Mouse (Mus musculus): ENCODE measurements at regions not wholly inside any gene's neighbourhood (a gene's known extent, or its start where the extent isn't known, plus 50 kb on each side); places are given as distances from the start of the nearest gene placed in this dataset.
A peak's percentile ranks its signal among the peaks of the same experiment; 100 is the strongest.
"Not testable (repeated sequence)": the region's sequence is repeated elsewhere in the genome, so short reads cannot be mapped to it uniquely, and the experiment has no call there.

DNA sequence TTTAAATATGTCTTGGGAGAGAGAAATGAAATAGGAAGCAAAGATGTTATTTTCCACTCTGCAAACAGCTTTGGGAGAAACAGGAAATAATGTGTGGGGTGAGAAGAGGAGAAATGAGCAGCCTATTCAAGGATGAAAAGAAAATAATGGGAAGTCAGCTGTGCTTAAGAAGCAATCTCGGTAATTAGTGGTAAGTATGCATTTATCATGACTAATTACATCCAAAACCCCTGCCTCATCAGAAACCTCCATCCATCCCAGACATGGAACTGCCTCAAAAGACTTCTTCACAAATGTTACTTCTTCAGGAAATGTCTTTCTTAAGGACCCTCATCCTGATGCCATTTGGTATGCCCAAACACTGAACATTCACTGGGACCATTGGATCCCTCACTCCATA, 699.7 kb downstream of the Rapgef2 start:
- H3K27ac ChIP-seq (replicated peaks in 1 of 2; ENCODE audit: control insufficient read depth in 1 of 2, insufficient read depth in 1 of 2, low read depth in 2 of 2, low read length in 2 of 2) = no peak overlapping the region
- ATAC-seq (ENCODE audit: insufficient number of reproducible peaks, insufficient read depth, low FRiP score, low read depth) = no peak
- WGBS = 88% methylated on average over 1 of the region's 1 CpGs
- peaks cover 0 to 5% of the 10 kb centered on the region in 2 experiments; a peak in 1 of 4 replicates for H3K4me1 ChIP-seq (ENCODE audit: control insufficient read depth in 2 of 2, insufficient read depth in 2 of 2, low read length in 2 of 2)
- H3K36me3 ChIP-seq (ENCODE audit: control insufficient read depth, insufficient read depth, low read length) = no peaks in the 10 kb centered on the region
- H3K9ac ChIP-seq (ENCODE audit: low read length) = no peak overlapping the region
- no peaks in the 10 kb centered on the region for H3K9me3 ChIP-seq (ENCODE audit: control insufficient read depth, low read length)
- H3K4me3 ChIP-seq (ENCODE audit: control insufficient read depth in 1 of 2, insufficient read depth in 1 of 2, low read depth in 1 of 2, low read length in 2 of 2) = no peak overlapping the region
- H3K4me2 ChIP-seq (ENCODE audit: low read length) = no peak overlapping the region
- H3K27me3 ChIP-seq (ENCODE audit: control insufficient read depth, insufficient read depth, low read length) = no peaks in the 10 kb centered on the region

DNA sequence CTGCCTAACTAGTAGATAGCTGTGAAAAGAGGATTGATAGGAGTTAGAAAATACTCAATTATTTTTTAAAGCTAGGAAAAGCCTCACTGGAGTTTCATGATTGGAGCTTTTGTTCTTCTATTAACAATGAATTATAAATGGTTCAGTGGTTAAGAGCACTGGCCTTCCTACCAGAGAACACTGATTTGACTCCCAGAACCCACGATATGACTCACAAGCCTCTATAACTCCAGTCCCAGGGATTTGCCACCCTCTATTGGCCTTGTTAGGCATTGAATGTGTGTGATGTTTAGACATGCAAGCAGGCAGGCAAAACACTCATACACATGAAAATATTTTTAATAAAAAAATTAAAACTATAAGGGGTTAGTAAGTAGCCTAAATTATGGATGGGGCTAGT, 704.4 kb downstream of the Rapgef2 start:
- no peaks in the 10 kb centered on the region for H3K27me3 ChIP-seq (ENCODE audit: control insufficient read depth, insufficient read depth, low read length)
- no peak overlapping the region for H3K4me2 ChIP-seq (ENCODE audit: low read length)
- H3K4me3 ChIP-seq (ENCODE audit: control insufficient read depth in 1 of 2, insufficient read depth in 1 of 2, low read depth in 1 of 2, low read length in 2 of 2) = no peak overlapping the region
- no peak overlapping the region for H3K9ac ChIP-seq (ENCODE audit: low read length)
- ATAC-seq (ENCODE audit: insufficient number of reproducible peaks, insufficient read depth, low FRiP score, low read depth) = no peak
- H3K36me3 ChIP-seq (ENCODE audit: control insufficient read depth, insufficient read depth, low read length) = no peaks in the 10 kb centered on the region
- no peak overlapping the region for H3K27ac ChIP-seq (replicated peaks in 1 of 2; ENCODE audit: control insufficient read depth in 1 of 2, insufficient read depth in 1 of 2, low read depth in 2 of 2, low read length in 2 of 2)
- 13% methylated on average over 1 of the region's 1 CpGs for WGBS
- peaks cover 0 to 9% of the 10 kb centered on the region in 2 experiments; a peak in 1 of 4 replicates for H3K4me1 ChIP-seq (ENCODE audit: control insufficient read depth in 2 of 2, insufficient read depth in 2 of 2, low read length in 2 of 2)
- no peaks in the 10 kb centered on the region for H3K9me3 ChIP-seq (ENCODE audit: control insufficient read depth, low read length)

DNA sequence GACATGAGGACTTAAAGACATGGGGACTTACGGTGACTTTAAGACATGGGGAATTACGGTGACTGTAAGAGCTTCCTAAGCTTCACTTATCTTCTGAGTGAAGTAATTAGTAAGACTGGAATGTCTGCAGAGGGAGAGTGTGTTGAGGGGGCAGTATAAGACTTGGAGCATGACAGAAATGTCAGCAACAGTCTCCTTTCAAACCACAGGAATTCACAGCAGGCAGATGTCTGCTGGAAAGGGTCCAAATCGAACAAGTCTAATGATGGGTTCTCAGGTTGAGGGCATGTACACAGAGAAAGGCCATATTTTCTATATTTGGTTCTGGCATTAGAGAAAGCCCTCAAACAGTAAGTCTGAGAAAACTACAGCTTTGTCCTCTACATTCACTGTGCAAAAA, 705.2 kb downstream of the Rapgef2 start:
- Histone ChIP-seq H3K27ac (replicated peaks in 1 of 2; ENCODE audit: control insufficient read depth in 1 of 2, insufficient read depth in 1 of 2, low read depth in 2 of 2, low read length in 2 of 2) (no peak overlapping the region), H3K4me2 (ENCODE audit: low read length) (no peak overlapping the region), H3K27me3 (ENCODE audit: control insufficient read depth, insufficient read depth, low read length) (no peaks in the 10 kb centered on the region), H3K36me3 (ENCODE audit: control insufficient read depth, insufficient read depth, low read length) (no peaks in the 10 kb centered on the region), H3K4me1 (ENCODE audit: control insufficient read depth in 2 of 2, insufficient read depth in 2 of 2, low read length in 2 of 2) (peaks cover 0 to 9% of the 10 kb centered on the region in 2 experiments; a peak in 1 of 4 replicates), H3K4me3 (ENCODE audit: control insufficient read depth in 1 of 2, insufficient read depth in 1 of 2, low read depth in 1 of 2, low read length in 2 of 2) (no peak overlapping the region), H3K9ac (ENCODE audit: low read length) (no peak overlapping the region), H3K9me3 (ENCODE audit: control insufficient read depth, low read length) (no peaks in the 10 kb centered on the region)
- 29% methylated on average over 3 of the region's 3 CpGs for WGBS
- peak; percentile 17; the same call in 1 of the 2 replicates for ATAC-seq (ENCODE audit: insufficient number of reproducible peaks, insufficient read depth, low FRiP score, low read depth)

DNA sequence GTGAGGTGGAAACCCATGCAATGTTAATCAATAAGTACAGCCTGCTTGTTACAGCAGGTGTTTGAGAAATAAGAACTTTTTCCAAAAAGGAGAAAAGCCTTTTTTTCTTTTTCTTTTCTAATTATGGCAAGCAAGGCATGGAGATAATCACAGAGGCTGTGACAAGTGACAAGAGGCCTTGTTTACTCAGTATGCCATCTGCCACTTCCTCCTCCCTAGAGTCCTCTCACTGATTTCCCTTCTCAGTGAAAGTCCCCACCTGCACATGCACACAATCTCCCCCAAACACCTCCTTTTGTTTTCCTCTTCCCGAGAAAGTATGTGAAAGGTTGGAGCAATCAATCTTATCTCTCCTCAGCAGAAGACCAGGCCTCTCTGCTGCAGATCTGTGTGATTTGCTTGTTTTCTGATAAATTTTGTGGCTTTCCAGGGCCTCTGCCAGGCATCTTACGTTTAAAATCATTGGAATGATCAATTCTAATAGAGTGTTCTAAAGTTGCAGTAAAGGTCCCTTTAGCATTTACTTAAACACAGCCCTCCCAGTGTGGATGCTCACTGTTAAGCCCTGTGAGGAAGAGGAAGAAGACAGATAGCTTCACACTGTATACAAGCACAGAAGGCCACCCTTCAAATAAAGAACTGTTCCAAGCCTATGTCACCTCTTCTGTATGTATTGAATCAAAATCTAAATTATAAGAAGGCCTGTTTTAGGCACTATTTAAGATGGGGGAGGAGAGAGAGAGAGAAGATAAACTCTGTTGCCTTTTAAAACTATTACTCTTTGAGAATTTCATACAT, 710.5 kb downstream of the Rapgef2 start:
- Histone ChIP-seq H3K9ac (ENCODE audit: low read length) (no peak overlapping the region), H3K27me3 (ENCODE audit: control insufficient read depth, insufficient read depth, low read length) (no peaks in the 10 kb centered on the region), H3K9me3 (ENCODE audit: control insufficient read depth, low read length) (no peaks in the 10 kb centered on the region), H3K4me3 (ENCODE audit: control insufficient read depth in 1 of 2, insufficient read depth in 1 of 2, low read depth in 1 of 2, low read length in 2 of 2) (no peak overlapping the region), H3K4me1 (ENCODE audit: control insufficient read depth in 2 of 2, insufficient read depth in 2 of 2, low read length in 2 of 2) (no peaks in the 10 kb centered on the region), H3K4me2 (ENCODE audit: low read length) (no peak overlapping the region), H3K27ac (replicated peaks in 1 of 2; ENCODE audit: control insufficient read depth in 1 of 2, insufficient read depth in 1 of 2, low read depth in 2 of 2, low read length in 2 of 2) (no peak overlapping the region), H3K36me3 (ENCODE audit: control insufficient read depth, insufficient read depth, low read length) (no peaks in the 10 kb centered on the region)
- WGBS = 15% methylated on average over 2 of the region's 2 CpGs
- ATAC-seq (ENCODE audit: insufficient number of reproducible peaks, insufficient read depth, low FRiP score, low read depth) = no peak

DNA sequence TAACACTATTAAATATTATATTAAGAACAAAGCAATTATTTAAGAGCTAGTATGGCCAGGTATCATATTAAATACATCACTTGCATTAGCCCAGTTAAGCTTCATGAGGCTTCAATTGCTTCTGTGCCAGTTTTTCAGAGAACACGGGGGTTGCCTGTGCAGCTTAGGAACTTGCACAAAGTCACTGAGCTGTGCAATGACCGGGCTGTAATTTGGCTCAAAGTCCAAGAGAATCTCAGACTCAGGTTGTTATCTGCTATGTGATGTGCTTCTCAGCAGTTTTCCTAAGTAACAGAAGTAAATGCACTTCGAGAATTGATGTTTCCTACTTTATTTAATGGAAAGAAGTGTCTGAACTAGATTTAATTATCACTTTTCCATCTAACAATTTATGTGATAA, 711.5 kb downstream of the Rapgef2 start:
- no peak for ATAC-seq (ENCODE audit: insufficient number of reproducible peaks, insufficient read depth, low FRiP score, low read depth)
- Histone ChIP-seq H3K9ac (ENCODE audit: low read length) (no peak overlapping the region), H3K27me3 (ENCODE audit: control insufficient read depth, insufficient read depth, low read length) (no peaks in the 10 kb centered on the region), H3K27ac (replicated peaks in 1 of 2; ENCODE audit: control insufficient read depth in 1 of 2, insufficient read depth in 1 of 2, low read depth in 2 of 2, low read length in 2 of 2) (no peak overlapping the region), H3K36me3 (ENCODE audit: control insufficient read depth, insufficient read depth, low read length) (no peaks in the 10 kb centered on the region), H3K4me2 (ENCODE audit: low read length) (no peak overlapping the region), H3K4me3 (ENCODE audit: control insufficient read depth in 1 of 2, insufficient read depth in 1 of 2, low read depth in 1 of 2, low read length in 2 of 2) (no peak overlapping the region), H3K9me3 (ENCODE audit: control insufficient read depth, low read length) (no peaks in the 10 kb centered on the region), H3K4me1 (ENCODE audit: control insufficient read depth in 2 of 2, insufficient read depth in 2 of 2, low read length in 2 of 2) (no peaks in the 10 kb centered on the region)
- WGBS = 54% methylated on average over 3 of the region's 3 CpGs

DNA sequence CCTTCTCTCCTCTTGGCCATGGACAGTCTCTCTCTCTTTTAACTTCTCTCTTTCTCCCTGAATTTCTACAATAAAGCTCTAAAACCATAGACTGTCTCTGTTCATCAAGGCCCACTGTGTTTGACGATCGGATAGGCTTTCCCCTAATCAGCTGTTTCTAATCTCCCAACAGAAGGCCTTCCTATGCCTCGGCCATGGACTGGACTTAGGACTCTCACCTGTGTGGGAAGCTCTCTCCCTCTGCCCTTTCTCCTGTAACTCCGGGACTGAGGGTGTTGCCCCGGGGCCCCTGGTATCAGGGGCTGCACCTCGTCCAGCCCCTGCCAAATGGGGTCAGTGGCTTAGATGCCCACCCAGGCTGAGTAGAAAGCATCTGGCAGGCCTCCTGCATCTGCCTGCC, 713.0 kb downstream of the Rapgef2 start:
- H3K27me3 ChIP-seq (ENCODE audit: control insufficient read depth, insufficient read depth, low read length) = no peaks in the 10 kb centered on the region
- H3K36me3 ChIP-seq (ENCODE audit: control insufficient read depth, insufficient read depth, low read length) = no peaks in the 10 kb centered on the region
- no peak overlapping the region for H3K4me3 ChIP-seq (ENCODE audit: control insufficient read depth in 1 of 2, insufficient read depth in 1 of 2, low read depth in 1 of 2, low read length in 2 of 2)
- H3K4me1 ChIP-seq (ENCODE audit: control insufficient read depth in 2 of 2, insufficient read depth in 2 of 2, low read length in 2 of 2) = no peaks in the 10 kb centered on the region
- H3K27ac ChIP-seq (replicated peaks in 1 of 2; ENCODE audit: control insufficient read depth in 1 of 2, insufficient read depth in 1 of 2, low read depth in 2 of 2, low read length in 2 of 2) = no peak overlapping the region
- H3K4me2 ChIP-seq (ENCODE audit: low read length) = no peak overlapping the region
- 76% methylated on average over 6 of the region's 6 CpGs for WGBS
- no peak for ATAC-seq (ENCODE audit: insufficient number of reproducible peaks, insufficient read depth, low FRiP score, low read depth)
- no peak overlapping the region for H3K9ac ChIP-seq (ENCODE audit: low read length)
- H3K9me3 ChIP-seq (ENCODE audit: control insufficient read depth, low read length) = no peaks in the 10 kb centered on the region

DNA sequence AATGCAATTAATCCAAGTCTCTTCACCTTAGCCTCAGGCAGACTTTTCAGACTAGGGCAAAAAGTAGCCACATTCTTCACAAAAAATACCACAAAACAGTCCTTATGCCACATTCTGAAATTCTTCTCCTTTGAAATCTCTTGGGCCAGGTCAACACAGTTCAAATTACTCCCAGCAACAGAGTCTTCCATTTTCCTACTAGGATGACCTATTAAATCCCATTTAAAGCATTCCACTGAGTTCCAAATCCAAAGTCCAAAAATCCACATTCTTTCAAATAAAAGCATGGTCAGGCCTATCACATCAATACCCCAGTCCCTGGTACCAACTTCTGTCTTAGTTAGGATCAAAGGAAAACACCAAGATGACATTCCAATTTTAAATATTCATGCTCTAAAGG, 721.4 kb downstream of the Rapgef2 start:
- H3K9me3 ChIP-seq (ENCODE audit: control insufficient read depth, low read length); H3K27me3 ChIP-seq (ENCODE audit: control insufficient read depth, insufficient read depth, low read length); H3K36me3 ChIP-seq (ENCODE audit: control insufficient read depth, insufficient read depth, low read length); ATAC-seq (ENCODE audit: insufficient number of reproducible peaks, insufficient read depth, low FRiP score, low read depth); H3K9ac ChIP-seq (ENCODE audit: low read length); H3K4me2 ChIP-seq (ENCODE audit: low read length); H3K27ac ChIP-seq (replicated peaks in 1 of 2; ENCODE audit: control insufficient read depth in 1 of 2, insufficient read depth in 1 of 2, low read depth in 2 of 2, low read length in 2 of 2); H3K4me3 ChIP-seq (ENCODE audit: control insufficient read depth in 1 of 2, insufficient read depth in 1 of 2, low read depth in 1 of 2, low read length in 2 of 2); H3K4me1 ChIP-seq (ENCODE audit: control insufficient read depth in 2 of 2, insufficient read depth in 2 of 2, low read length in 2 of 2): not testable (repeated sequence)

All from heart, embryonic 14.5 days (tissue).